Mouse (Mus musculus) ES-E14 (cell line): ENCODE results near the gene Rxra.

Source experiments
- CHD2 ChIP-seq: IDR thresholded peaks from 2 replicates; pipeline ENCODE4 v1.6.1; 2014; ENCODE audit warnings: mild to moderate bottlenecking, low read depth, low read length, inconsistent platforms
- HCFC1 ChIP-seq: IDR thresholded peaks from 2 replicates; pipeline ENCODE4 v1.6.1; 2012; ENCODE audit warnings: low read length, inconsistent platforms, borderline replicate concordance; ENCODE audit not compliant: insufficient read depth
- MAFK ChIP-seq: IDR thresholded peaks from 2 replicates; pipeline ENCODE4 v1.6.1; 2014; ENCODE audit warnings: mild to moderate bottlenecking, low read depth, low read length, inconsistent platforms; ENCODE audit not compliant: insufficient read depth
- ZC3H11A ChIP-seq: IDR thresholded peaks from 2 replicates; pipeline ENCODE4 v1.6.1; 2012; ENCODE audit warnings: low read depth, mild to moderate bottlenecking, inconsistent platforms, low read length, borderline replicate concordance
- ZNF384 ChIP-seq: IDR thresholded peaks from 2 replicates; pipeline ENCODE4 v1.6.1; 2012; ENCODE audit warnings: low read depth, low read length, inconsistent platforms

DNA sequence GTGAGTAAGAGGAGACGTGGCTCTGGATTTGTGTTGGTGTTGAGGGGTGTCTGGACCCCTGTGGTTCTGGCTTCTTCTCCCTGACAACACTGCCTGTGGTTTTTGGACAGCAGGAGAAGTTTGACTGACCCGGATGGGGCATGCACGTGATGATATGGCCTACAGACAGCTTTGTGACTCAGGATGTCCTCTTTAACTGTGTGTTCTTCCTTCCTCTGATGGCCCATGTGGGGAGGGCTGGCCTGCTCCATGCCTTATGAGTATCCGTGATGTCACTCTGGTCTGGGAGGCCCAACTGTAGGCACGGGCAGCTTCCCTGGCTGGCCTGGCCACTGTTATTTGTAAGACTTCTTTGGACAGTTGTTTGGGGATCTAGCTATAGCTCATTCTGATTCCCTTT, 11.7 kb downstream of the Rxra start:
- TF ChIP-seq MAFK (no peak), HCFC1 (no peak), ZC3H11A (no peak), CHD2 (no peak), ZNF384 (no peak)
